Mouse (Mus musculus) CD4-positive, CD25-positive, alpha-beta regulatory T cell, adult 4 months (primary cell): ENCODE measurements around the gene Kdm1b. TPM values are rescaled to one million over a fixed set of nuclear protein-coding genes. Genes with fewer than 3 reads are reported as not detected.
A peak's percentile ranks its signal among the peaks of the same experiment; 100 is the strongest.

Experiments used
- ATAC-seq: one replicate; pipeline ENCODE4 v1.8.0; 2017
- polyA plus RNA-seq, 2 experiments: library from polyadenylated mRNA; unstranded; fragments of 100-300 nt; shearing (Covaris generic); gene quantifications; one replicate each; pipeline ENCODE4 v1.2.1; 2017

Gene Kdm1b
- 10 to 100 TPM; 18.3 to 31.2 TPM for polyA plus RNA-seq

GRCm38 (mm10) chr13:47043030-47043680, at the start of gene Kdm1b:
Gene Kdm1b (plus strand): TSS chr13:47043499.
- peak; percentile 88 for ATAC-seq

- ATAC-seq, result no peak
Observed at GRCm38 (mm10) chr13:46997355-46997754, 45.9 kb upstream of the Kdm1b start.

- ATAC-seq, result no peak
Observed at GRCm38 (mm10) chr13:46999498-46999897, 43.8 kb upstream of the Kdm1b start.

GRCm38 (mm10) chr13:47001590-47001989, 41.7 kb upstream of the Kdm1b start:
- ATAC-seq, result no peak

- no peak for ATAC-seq
Observed at GRCm38 (mm10) chr13:47013740-47014139, 29.6 kb upstream of the Kdm1b start.

GRCm38 (mm10) chr13:47014334-47015194, 28.7 kb upstream of the Kdm1b start, which contains the start of gene Nhlrc1:
Gene Nhlrc1 (minus strand): TSS chr13:47014850.
- peak; percentile 91 for ATAC-seq

GRCm38 (mm10) chr13:47015195-47015501, 28.2 kb upstream of the Kdm1b start:
- no peak for ATAC-seq

GRCm38 (mm10) chr13:47017259-47017658, 26.0 kb upstream of the Kdm1b start:
- no peak for ATAC-seq

GRCm38 (mm10) chr13:47019774-47020173, 23.5 kb upstream of the Kdm1b start:
- ATAC-seq, result no peak

GRCm38 (mm10) chr13:47020798-47021197, 22.5 kb upstream of the Kdm1b start:
- ATAC-seq, result no peak

- peak; percentile 73 for ATAC-seq
Observed at GRCm38 (mm10) chr13:47030376-47031107, 12.8 kb upstream of the Kdm1b start.

GRCm38 (mm10) chr13:47033602-47034001, 9.7 kb upstream of the Kdm1b start:
- ATAC-seq, result no peak

GRCm38 (mm10) chr13:47037946-47038345, 5.4 kb upstream of the Kdm1b start:
- ATAC-seq, result no peak

GRCm38 (mm10) chr13:47040061-47040460, 3.2 kb upstream of the Kdm1b start:
- no peak for ATAC-seq

GRCm38 (mm10) chr13:47042024-47042633, 1.2 kb upstream of the Kdm1b start:
- ATAC-seq, result no peak

- no peak for ATAC-seq
Observed at GRCm38 (mm10) chr13:47043833-47044616, 726 bp downstream of the Kdm1b start.

- no peak for ATAC-seq
Observed at GRCm38 (mm10) chr13:47044617-47044947, 1.3 kb downstream of the Kdm1b start, which contains the start of gene Tpmt. Gene Tpmt (minus strand): TSS chr13:47044737.

- no peak for ATAC-seq
Observed at GRCm38 (mm10) chr13:47047996-47048395, 4.7 kb downstream of the Kdm1b start.

GRCm38 (mm10) chr13:47050009-47050408, 6.7 kb downstream of the Kdm1b start:
- ATAC-seq, result no peak

GRCm38 (mm10) chr13:47053971-47054370, 10.7 kb downstream of the Kdm1b start:
- ATAC-seq, result no peak

- ATAC-seq, result no peak
Observed at GRCm38 (mm10) chr13:47056126-47056525, 12.8 kb downstream of the Kdm1b start.

GRCm38 (mm10) chr13:47056781-47057180, 13.5 kb downstream of the Kdm1b start:
- ATAC-seq, result no peak
